Mouse (Mus musculus): ENCODE results near the gene Olfr93.
"Not testable (repeated sequence)": the region's sequence is repeated elsewhere in the genome, so short reads cannot be mapped to it uniquely, and the experiment has no call there.

Olfr93 gene

GRCm38 (mm10) chr17:37161394-37161793 lies at the start of gene Olfr93:
TSS of gene Olfr93 (minus strand) at chr17:37161494.
- DNase-seq (ENCODE audit: low spot score), result no peak

- DNase-seq (ENCODE audit: low spot score), result no peak
Measured at GRCm38 (mm10) chr17:37203917-37204236, 42.6 kb upstream of the Olfr93 start.

- peak; percentile 93 for DNase-seq (ENCODE audit: low spot score)
Measured at GRCm38 (mm10) chr17:37203206-37203916, 42.1 kb upstream of the Olfr93 start.

- no peak for DNase-seq (ENCODE audit: low spot score)
Measured at GRCm38 (mm10) chr17:37200894-37201293, 39.6 kb upstream of the Olfr93 start, which contains the start of gene Olfr94. TSS of gene Olfr94 (minus strand) at chr17:37200994.

- peak; percentile 79 for DNase-seq (ENCODE audit: low spot score)
Measured at GRCm38 (mm10) chr17:37196845-37197724, 35.8 kb upstream of the Olfr93 start.

GRCm38 (mm10) chr17:37194782-37195181 lies 33.5 kb upstream of the Olfr93 start:
- DNase-seq (ENCODE audit: low spot score), result no peak

- DNase-seq (ENCODE audit: low spot score), result no peak
Measured at GRCm38 (mm10) chr17:37193656-37194055, 32.4 kb upstream of the Olfr93 start, which contains the start of gene Ubd. TSS of gene Ubd (plus strand) at chr17:37193892.

- no peak for DNase-seq (ENCODE audit: low spot score)
Measured at GRCm38 (mm10) chr17:37193032-37193431, 31.7 kb upstream of the Olfr93 start.

GRCm38 (mm10) chr17:37190711-37191110 lies 29.4 kb upstream of the Olfr93 start:
- DNase-seq (ENCODE audit: low spot score), result peak; percentile 58

GRCm38 (mm10) chr17:37185474-37185873 lies 24.2 kb upstream of the Olfr93 start:
- DNase-seq (ENCODE audit: low spot score), result no peak

GRCm38 (mm10) chr17:37131366-37131765 lies 29.9 kb downstream of the Olfr93 start:
- not testable (repeated sequence) for DNase-seq (ENCODE audit: low spot score)

GRCm38 (mm10) chr17:37119988-37120387 lies 41.3 kb downstream of the Olfr93 start, which contains the start of gene Olfr92:
TSS of gene Olfr92 (minus strand) at chr17:37120088.
- no peak for DNase-seq (ENCODE audit: low spot score)

GRCm38 (mm10) chr17:37098178-37098577 lies 63.1 kb downstream of the Olfr93 start, which contains the start of gene Olfr91:
TSS of gene Olfr91 (minus strand) at chr17:37098278.
- no peak for DNase-seq (ENCODE audit: low spot score)

GRCm38 (mm10) chr17:37093289-37093688 lies 68.0 kb downstream of the Olfr93 start:
- no peak for DNase-seq (ENCODE audit: low spot score)

- DNase-seq (ENCODE audit: low spot score), result no peak
Measured at GRCm38 (mm10) chr17:37092198-37092597, 69.1 kb downstream of the Olfr93 start.

Data from embryo, embryonic 10 days (tissue).